Comparison of ENCODE assay signal across 11 mouse cellular contexts in the genomic region with DNA sequence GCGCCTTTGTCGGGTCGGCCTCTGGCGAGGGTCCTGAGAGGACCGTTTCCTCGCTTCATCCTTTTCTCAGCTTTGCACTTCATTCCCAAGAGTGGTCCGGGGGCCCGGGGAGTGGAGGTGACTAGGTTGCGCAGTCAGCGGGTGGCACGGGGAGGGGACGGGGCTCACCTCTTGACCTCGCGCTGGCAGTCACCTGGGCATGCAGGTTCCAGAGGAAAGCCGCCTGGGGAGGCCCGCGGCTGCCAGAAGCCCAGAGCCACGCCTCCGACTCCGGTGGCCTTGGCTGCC. TPM values are rescaled to one million over a fixed set of nuclear protein-coding genes. Genes with fewer than 3 reads are reported as not detected.
DNase-seq lines count a peak whose midpoint lies in the region; ATAC-seq and TF ChIP-seq lines count a peak whose summit lies in the region.
"Not testable (repeated sequence)": the region's sequence is repeated elsewhere in the genome, so short reads cannot be mapped to it uniquely, and the experiment has no call there.
"Had no signal": no experiment of that assay in that cellular context is flagged by ENCODE, and none has a peak within 500 bp of the region (broad histone marks: within the 10 kb centered on the region; RNA-seq: fewer than 3 reads in every experiment).

No protein-coding gene starts in this region.

- H3K27me3 ChIP-seq in forebrain, embryonic 14.5 days (replicated peaks; ENCODE audit: control insufficient read depth, insufficient read depth, low read length); kidney, embryonic 14.5 days (ENCODE audit: control insufficient read depth, insufficient read depth, low read length); liver, adult 2 months (ENCODE audit: control insufficient read depth, insufficient read depth, low read length); midbrain, embryonic 13.5 days; stomach, embryonic 14.5 days (ENCODE audit: control insufficient read depth, insufficient read depth, low read length): not testable (repeated sequence)

- H3K79me2 ChIP-seq in liver, adult 2 months (ENCODE audit: control insufficient read depth, insufficient read depth, low read length): not testable (repeated sequence)

- not testable (repeated sequence) for H3K36me3 ChIP-seq in forebrain, embryonic 14.5 days (ENCODE audit: control insufficient read depth, insufficient read depth, low read length); kidney, embryonic 14.5 days (ENCODE audit: control insufficient read depth, insufficient read depth, low read length); liver, adult 2 months (ENCODE audit: control insufficient read depth, insufficient read depth, low read length); midbrain, embryonic 13.5 days; stomach, embryonic 14.5 days (ENCODE audit: control insufficient read depth, insufficient read depth, low read length)

- H3K27ac ChIP-seq in forebrain, embryonic 14.5 days (ENCODE audit: low read depth, low read length); kidney, embryonic 14.5 days (ENCODE audit: low read depth, low read length); liver, adult 2 months (replicated peaks; ENCODE audit: insufficient read depth, low read depth, low read length); midbrain, embryonic 13.5 days; stomach, embryonic 14.5 days (ENCODE audit: low read length): not testable (repeated sequence)

- WGBS in forebrain, embryonic 14.5 days: 3% methylated on average over 11 of the region's 20 CpGs
- WGBS in kidney, embryonic 14.5 days: 0% methylated on average over 14 of the region's 20 CpGs
- WGBS in liver, adult 2 months: 4% methylated on average over 20 of the region's 20 CpGs
- 1% methylated on average over 14 of the region's 20 CpGs for WGBS in midbrain, embryonic 13.5 days
- WGBS in stomach, embryonic 14.5 days: 1% methylated on average over 15 of the region's 20 CpGs

- H3K4me2 ChIP-seq in forebrain, embryonic 14.5 days (ENCODE audit: low read length): peak overlapping the region; percentile 56
- peak overlapping the region; percentile 62 for H3K4me2 ChIP-seq in kidney, embryonic 14.5 days (replicated peaks; ENCODE audit: low read depth, low read length)
- peak overlapping the region; percentile 64 for H3K4me2 ChIP-seq in midbrain, embryonic 13.5 days (replicated peaks)
- H3K4me2 ChIP-seq in stomach, embryonic 14.5 days (replicated peaks; ENCODE audit: low read depth, low read length): peak overlapping the region; percentile 53

- TF ChIP-seq POLR2A in liver, adult 2 months (IDR thresholded peaks at IDR 0.05; ENCODE audit: extremely low read depth, insufficient read depth, low read length): not testable (repeated sequence)

- peak; percentile 1 for DNase-seq in CD4-positive, CD25-positive, alpha-beta regulatory T cell, adult 2 months (ENCODE audit: low read depth, low spot score)
- DNase-seq in cerebellum, postnatal 14 days: peak; percentile 31 to 37
- peak; percentile 1 for DNase-seq in forebrain, embryonic 14.5 days (ENCODE audit: low spot score)
- peak; percentile 12 to 16 for DNase-seq in heart, postnatal 14 days
- peak; percentile 48 for DNase-seq in liver, adult 2 months (ENCODE audit: extremely low read depth, low read depth, low spot score)

- peak overlapping the region; percentile 62 for H3K9ac ChIP-seq in forebrain, embryonic 14.5 days (ENCODE audit: low read length)
- H3K9ac ChIP-seq in kidney, embryonic 14.5 days (ENCODE audit: low read depth, low read length); stomach, embryonic 14.5 days (replicated peaks; ENCODE audit: low read depth, low read length): not testable (repeated sequence)
- 0 out of 2 replicates have a peak overlapping the region, but pooled peaks have one; percentile 56 for H3K9ac ChIP-seq in liver, adult 2 months (ENCODE audit: low read depth, low read length)
- peak overlapping the region; percentile 72 for H3K9ac ChIP-seq in midbrain, embryonic 13.5 days (replicated peaks)

- TF ChIP-seq CTCF in liver, adult 2 months (IDR thresholded peaks at IDR 0.05; ENCODE audit: low read depth, low read length): not testable (repeated sequence)

- H3K9me3 ChIP-seq in forebrain, embryonic 14.5 days (replicated peaks; ENCODE audit: control insufficient read depth, low read length); kidney, embryonic 14.5 days (ENCODE audit: control insufficient read depth, low read length); midbrain, embryonic 13.5 days; stomach, embryonic 14.5 days (ENCODE audit: control insufficient read depth, low read depth, low read length): not testable (repeated sequence)

- intact Hi-C loops in heart, postnatal 14 days (cut with DNase I): not testable (repeated sequence)

- ATAC-seq in forebrain, embryonic 14.5 days; kidney, embryonic 14.5 days (ENCODE audit: low FRiP score, low TSS enrichment); midbrain, embryonic 13.5 days; stomach, embryonic 14.5 days (ENCODE audit: insufficient number of reproducible peaks, insufficient read depth, low FRiP score, low read depth): not testable (repeated sequence)

- not testable (repeated sequence) for H3K4me1 ChIP-seq in forebrain, embryonic 14.5 days (ENCODE audit: control insufficient read depth, insufficient read depth, low read length); kidney, embryonic 14.5 days (ENCODE audit: control insufficient read depth, insufficient read depth, low read length); liver, adult 2 months (ENCODE audit: control insufficient read depth, insufficient read depth, low read length); midbrain, embryonic 13.5 days (replicated peaks); stomach, embryonic 14.5 days (ENCODE audit: control insufficient read depth, insufficient read depth, low read length)

- H3K4me3 ChIP-seq in forebrain, embryonic 14.5 days (ENCODE audit: low read depth, low read length): peak overlapping the region; percentile 42
- peak overlapping the region; percentile 38 for H3K4me3 ChIP-seq in kidney, embryonic 14.5 days (ENCODE audit: low read length)
- H3K4me3 ChIP-seq in liver, adult 2 months (ENCODE audit: insufficient read depth, low read depth, low read length): peak overlapping the region; percentile 55; the same call in 1 of the 2 replicates
- H3K4me3 ChIP-seq in midbrain, embryonic 13.5 days (replicated peaks): peak overlapping the region; percentile 56
- peak overlapping the region; percentile 35 for H3K4me3 ChIP-seq in stomach, embryonic 14.5 days (ENCODE audit: low read depth, low read length)

RNA-seq across cellular contexts. Expression of a gene that starts 0.4 kb away (rescaled TPM):
- polyA plus RNA-seq in forebrain, embryonic 14.5 days (2014; fragmentation: Nextera tagmentation; extraction: Ambion mirVana): 8.9 and 10.0 TPM in 2 replicates
- total RNA-seq in heart, postnatal 14 days (2021): under 1 TPM; 0.27 to 0.50 TPM
- polyA plus RNA-seq in kidney, embryonic 14.5 days (2014; fragmentation: Nextera tagmentation; extraction: Ambion mirVana): 1.9 and 2.5 TPM in 2 replicates
- 0.13 TPM in 1 of 2 replicates, not detected in the other for total RNA-seq in liver, adult 2 months (2014; rRNA removed)
- not detected in 2 replicates for polyA plus RNA-seq in liver, adult 2 months (2012; rRNA removed)
- polyA plus RNA-seq in midbrain, embryonic 13.5 days (2015; fragmentation: Nextera tagmentation; extraction: Ambion mirVana): 8.7 and 10.2 TPM in 2 replicates
- 3.6 and 4.1 TPM in 2 replicates for polyA plus RNA-seq in stomach, embryonic 14.5 days (2014; fragmentation: Nextera tagmentation; extraction: Ambion mirVana)
- total RNA-seq: neutrophil, adult 5-6 weeks had no signal

RNA-seq across cellular contexts. Expression of a gene that starts 19.7 kb away (rescaled TPM):
- polyA plus RNA-seq in forebrain, embryonic 14.5 days (2014; fragmentation: Nextera tagmentation; extraction: Ambion mirVana): not detected in 2 replicates
- total RNA-seq in heart, postnatal 14 days (2021): not detected
- polyA plus RNA-seq in kidney, embryonic 14.5 days (2014; fragmentation: Nextera tagmentation; extraction: Ambion mirVana): not detected in 2 replicates
- not detected in 2 replicates for total RNA-seq in liver, adult 2 months (2014; rRNA removed)
- not detected in 2 replicates for polyA plus RNA-seq in liver, adult 2 months (2012; rRNA removed)
- not detected in 2 replicates for polyA plus RNA-seq in midbrain, embryonic 13.5 days (2015; fragmentation: Nextera tagmentation; extraction: Ambion mirVana)
- not detected in 2 replicates for polyA plus RNA-seq in stomach, embryonic 14.5 days (2014; fragmentation: Nextera tagmentation; extraction: Ambion mirVana)
- total RNA-seq: heart, adult 8-10 months; left cerebral cortex, postnatal 10 days; neutrophil, adult 5-6 weeks had no signal
